Mouse (Mus musculus) MEL (cell line): ENCODE measurements around the gene Ear10.
"Not testable (repeated sequence)": the region's sequence is repeated elsewhere in the genome, so short reads cannot be mapped to it uniquely, and the experiment has no call there.

Experiments
- EP300 ChIP-seq, 2 experiments: IDR thresholded peaks; 2 replicates each; pipeline ENCODE4 v1.6.1; 2011; ENCODE audit warnings: improper control_type of control experiment in 2 of 2, low read length in 2 of 2, low read depth in 1 of 2, mild to moderate bottlenecking in 1 of 2
- KAT2A ChIP-seq: conservative IDR thresholded peaks from 2 replicates; pipeline ENCODE4 v1.6.1; 2012; ENCODE audit warnings: low read depth, low read length, improper control_type of control experiment, inconsistent platforms
- RAD21 ChIP-seq: IDR thresholded peaks from 2 replicates; pipeline ENCODE4 v1.6.1; 2011; ENCODE audit warnings: mild to moderate bottlenecking, low read depth, low read length, improper control_type of control experiment
- UBTF ChIP-seq: IDR thresholded peaks from 2 replicates; pipeline ENCODE4 v1.6.1; 2012; ENCODE audit warnings: low read depth, mild to moderate bottlenecking, inconsistent platforms, low read length, improper control_type of control experiment, moderate library complexity, borderline replicate concordance; ENCODE audit not compliant: insufficient read depth
- ZKSCAN1 ChIP-seq: IDR thresholded peaks from 2 replicates; pipeline ENCODE4 v1.6.1; 2012; ENCODE audit warnings: low read depth, mild to moderate bottlenecking, inconsistent platforms, low read length, improper control_type of control experiment, moderate library complexity
- ZMIZ1 ChIP-seq: IDR thresholded peaks from 2 replicates; pipeline ENCODE4 v1.6.1; 2012; ENCODE audit warnings: low read depth, mild to moderate bottlenecking, inconsistent platforms, low read length, improper control_type of control experiment, moderate library complexity

DNA sequence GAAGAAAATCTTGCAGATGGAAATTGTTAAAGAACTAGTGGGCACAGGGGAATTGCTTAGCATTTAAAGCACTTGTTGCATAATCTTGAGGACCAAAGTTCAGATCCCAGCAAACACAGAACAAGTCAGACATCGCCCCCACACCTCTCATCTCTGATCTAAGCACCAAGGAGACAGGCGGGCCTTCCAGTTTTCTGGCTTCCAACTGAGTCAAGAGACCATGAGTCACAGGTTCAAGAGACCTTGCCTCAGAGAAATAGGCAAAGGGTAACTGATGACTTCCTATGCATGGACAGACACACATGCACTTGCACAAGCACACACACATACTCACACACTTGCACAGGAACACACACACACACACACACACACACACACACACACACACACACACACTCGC, 24.8 kb downstream of the Ear10 start:
- not testable (repeated sequence) for TF ChIP-seq EP300 (IDR thresholded peaks at IDR 0.05; ENCODE audit: low read depth in 1 of 2, low read length in 2 of 2); ZKSCAN1; RAD21; ZMIZ1; KAT2A; UBTF
